ENCODE assay signal across 8 mouse cellular contexts in genomic region chr16:23416261-23416656, GRCm38 (mm10). TPM values are rescaled to one million over a fixed set of nuclear protein-coding genes. Genes with fewer than 3 reads are reported as not detected.
DNase-seq lines count a peak whose midpoint lies in the region; ATAC-seq lines count a peak whose summit lies in the region.

No protein-coding gene starts in this region.

- no peak overlapping the region for H3K27ac ChIP-seq in hindbrain, embryonic 13.5 days
- no peak overlapping the region for H3K27ac ChIP-seq in neural tube, embryonic 11.5 days (ENCODE audit: low read depth, low read length)

- H3K4me3 ChIP-seq in hindbrain, embryonic 13.5 days, result no peak overlapping the region
- H3K4me3 ChIP-seq in neural tube, embryonic 11.5 days (ENCODE audit: low read depth, low read length), result no peak overlapping the region

- no peak for ATAC-seq in hindbrain, embryonic 13.5 days (ENCODE audit: low FRiP score)
- ATAC-seq in neural tube, embryonic 11.5 days (ENCODE audit: insufficient read depth, low FRiP score, low TSS enrichment), result no peak
- no peak for ATAC-seq in erythroblast, adult 5-6 weeks (replicated peaks; ENCODE audit: low FRiP score, poor library complexity, severe bottlenecking)

- no peaks in the 10 kb centered on the region for H3K27me3 ChIP-seq in hindbrain, embryonic 13.5 days
- no peaks in the 10 kb centered on the region for H3K27me3 ChIP-seq in neural tube, embryonic 11.5 days (ENCODE audit: control insufficient read depth, insufficient read depth, low read length)

- H3K4me1 ChIP-seq in hindbrain, embryonic 13.5 days (replicated peaks), result peaks cover 19% of the 10 kb centered on the region
- H3K4me1 ChIP-seq in neural tube, embryonic 11.5 days (ENCODE audit: control insufficient read depth, insufficient read depth, low read length), result peaks cover 2% of the 10 kb centered on the region; the same call in 1 of the 2 replicates

- 33% methylated on average over 10 of the region's 10 CpGs for WGBS in hindbrain, embryonic 13.5 days
- WGBS in neural tube, embryonic 11.5 days, result 41% methylated on average over 10 of the region's 10 CpGs

- peak overlapping the region; percentile 37 for H3K4me2 ChIP-seq in hindbrain, embryonic 13.5 days
- peak overlapping the region; percentile 27 for H3K4me2 ChIP-seq in neural tube, embryonic 11.5 days (ENCODE audit: low read depth)

- H3K36me3 ChIP-seq in hindbrain, embryonic 13.5 days, result no peaks in the 10 kb centered on the region
- H3K36me3 ChIP-seq in neural tube, embryonic 11.5 days (ENCODE audit: control insufficient read depth, insufficient read depth, low read length), result no peaks in the 10 kb centered on the region

- no peak overlapping the region for H3K9ac ChIP-seq in hindbrain, embryonic 13.5 days
- H3K9ac ChIP-seq in neural tube, embryonic 11.5 days (ENCODE audit: low read length), result no peak overlapping the region

- H3K9me3 ChIP-seq in hindbrain, embryonic 13.5 days, result no peaks in the 10 kb centered on the region
- no peaks in the 10 kb centered on the region for H3K9me3 ChIP-seq in neural tube, embryonic 11.5 days (ENCODE audit: control insufficient read depth, low read length)

- peak; percentile 70 for DNase-seq in adrenal gland, postnatal 14 days
- peak; percentile 18 for DNase-seq in gastrocnemius, adult 18-20 months (ENCODE audit: low spot score)
- peak; percentile 32 for DNase-seq in liver
- peak; percentile 34 for DNase-seq in neural tube, embryonic 11.5 days (ENCODE audit: low spot score)
- DNase-seq in right cerebral cortex, postnatal 36 days (ENCODE audit: low spot score in 2 of 2), result no peak
- no peak for DNase-seq in spleen, postnatal 10 days (ENCODE audit: low spot score in 2 of 2)

RNA-seq across cellular contexts. Expression of gene Rtp1, which starts 12.7 kb away (rescaled TPM):
- total RNA-seq in adrenal gland, postnatal 14 days (2021), result not detected in 2 replicates
- total RNA-seq in gastrocnemius, adult 18-20 months (2021), result not detected
- polyA plus RNA-seq in hindbrain, embryonic 13.5 days (2015; fragmentation: Nextera tagmentation; extraction: Ambion mirVana), result 0.10 and 0.12 TPM in 2 replicates
- not detected in 2 replicates for polyA plus RNA-seq in neural tube, embryonic 11.5 days (2014; fragmentation: Nextera tagmentation; extraction: Ambion mirVana)
- not detected in 2 replicates for total RNA-seq in erythroblast, adult 5-6 weeks (2015; ENCODE audit: low replicate concordance)
- not detected in 2 replicates for total RNA-seq in erythroblast, adult 5-6 weeks (2017; ENCODE audit: low replicate concordance)

Comparison
In these comparisons a context has a peak if more than half of its experiments do, and no peak if none do; other contexts are left out.
1. DNase-seq: peak in adrenal gland, postnatal 14 days (single experiment), gastrocnemius, adult 18-20 months (single experiment), liver (single experiment) and neural tube, embryonic 11.5 days (single experiment); none in right cerebral cortex, postnatal 36 days (0 of 2) and spleen, postnatal 10 days (0 of 2).